Mouse (Mus musculus) heart, adult 9 months (tissue): ENCODE results near the gene Vmn1r29.
"Not testable (repeated sequence)": the region's sequence is repeated elsewhere in the genome, so short reads cannot be mapped to it uniquely, and the experiment has no call there.

Experiments used
- DNase-seq, 2 experiments: peaks; one replicate each; pipeline ENCODE4 v3.0.0; 2022; ENCODE audit warnings: low spot score in 2 of 2

Vmn1r29 gene

DNA sequence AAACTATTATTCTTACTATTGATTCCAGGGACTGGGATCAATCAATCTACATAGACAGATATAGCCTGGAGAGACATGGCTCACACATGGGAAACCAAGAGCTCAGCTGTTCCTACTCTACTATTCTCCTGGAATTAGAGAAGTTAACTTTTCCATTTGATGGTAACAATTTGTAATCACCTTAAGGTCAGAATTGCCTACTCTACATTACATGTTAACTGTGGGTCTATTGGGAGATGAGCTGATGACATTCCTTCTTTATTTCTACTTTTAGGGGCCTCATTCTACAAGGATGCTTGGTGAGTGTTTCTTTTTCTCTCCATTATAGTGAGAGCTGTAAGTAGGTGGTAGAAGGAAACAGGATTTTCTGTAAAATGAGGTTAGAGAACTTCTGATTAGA lies at the start of gene Vmn1r29:
TSS of gene Vmn1r29 (plus strand) at position 301 of the 400 bp plus-strand sequence.
- no peak for DNase-seq

DNA sequence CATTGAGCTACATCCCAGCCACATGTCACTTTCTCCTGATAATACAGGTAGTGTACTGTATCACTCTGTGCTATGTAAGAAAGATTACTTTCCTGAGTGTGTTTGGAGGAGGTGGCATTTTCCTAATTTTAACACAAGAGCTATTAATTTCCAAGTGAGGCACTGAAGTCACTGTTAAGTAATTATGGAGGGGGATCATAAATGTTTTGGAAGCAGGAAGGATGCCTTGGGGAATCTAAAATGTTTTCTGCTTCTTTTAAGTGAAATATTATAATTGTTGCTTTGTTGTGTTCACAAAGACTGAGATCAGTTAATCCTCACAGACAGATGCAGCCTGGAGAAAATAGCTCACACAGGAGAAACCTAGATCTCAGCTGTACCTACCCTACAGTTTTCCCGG lies 39.6 kb upstream of the Vmn1r29 start, which contains the start of gene Vmn1r28:
TSS of gene Vmn1r28 (plus strand) at position 301 of the 400 bp plus-strand sequence.
- no peak for DNase-seq

DNA sequence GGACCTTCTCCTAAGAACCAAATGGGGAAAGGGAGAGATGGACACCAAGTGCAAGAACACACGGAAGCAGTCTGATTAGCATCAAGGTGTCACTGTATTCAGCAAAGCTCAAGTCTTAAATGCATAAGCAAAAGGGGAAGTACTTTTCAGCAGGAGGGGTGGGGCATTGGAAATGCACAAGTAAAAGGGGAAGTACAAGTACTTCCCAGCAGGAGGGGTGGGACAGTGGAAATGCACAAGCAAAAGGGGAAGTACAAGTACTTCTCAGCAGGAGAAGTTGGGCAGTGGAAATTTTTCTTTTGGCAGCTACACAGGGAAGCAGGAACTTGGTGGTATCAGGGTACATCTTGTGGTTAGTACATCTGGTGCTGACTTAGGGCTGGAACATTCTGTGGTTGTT lies 21.7 kb upstream of the Vmn1r29 start:
- DNase-seq, result not testable (repeated sequence)

DNA sequence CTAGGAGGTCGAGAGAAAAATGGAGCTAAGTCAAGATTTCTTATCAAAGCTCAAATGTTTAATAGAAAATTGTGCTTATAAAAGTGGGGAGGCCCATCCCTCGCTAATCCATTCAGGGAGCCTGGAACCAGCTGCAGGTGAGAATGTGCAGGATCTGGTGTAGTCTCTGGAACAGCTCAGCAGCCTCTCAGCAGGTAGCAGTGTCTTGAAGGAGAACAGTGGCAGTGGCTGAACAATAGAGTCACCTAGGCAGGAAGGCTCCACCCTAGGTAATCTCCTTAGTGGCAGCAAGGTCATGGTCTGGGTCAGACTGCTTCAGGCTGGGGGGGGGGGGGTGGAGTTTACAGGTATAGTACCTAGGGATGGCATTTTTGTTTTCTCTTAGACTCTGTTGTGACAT lies 9.1 kb upstream of the Vmn1r29 start:
- no peak for DNase-seq

DNA sequence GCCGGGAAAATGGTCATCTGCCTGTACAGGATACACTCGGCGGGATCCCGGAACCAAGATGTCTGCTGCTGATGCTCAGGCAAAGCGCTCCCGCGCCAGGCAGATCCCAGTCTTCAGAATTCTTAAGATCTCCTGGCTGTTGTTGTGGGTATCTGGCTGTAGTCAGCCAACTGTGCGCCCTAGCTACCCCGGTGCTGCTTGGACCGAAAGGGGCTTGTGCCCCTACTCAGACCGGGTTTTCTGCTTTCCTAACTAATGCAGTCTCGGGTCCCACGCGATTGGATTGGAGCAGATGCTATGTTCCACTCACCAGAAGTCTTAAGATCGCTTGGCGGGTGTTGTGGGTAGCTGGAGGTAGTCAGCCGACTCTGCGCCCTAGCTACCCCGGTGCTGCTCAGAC lies 2.8 kb upstream of the Vmn1r29 start:
- DNase-seq, result not testable (repeated sequence)

DNA sequence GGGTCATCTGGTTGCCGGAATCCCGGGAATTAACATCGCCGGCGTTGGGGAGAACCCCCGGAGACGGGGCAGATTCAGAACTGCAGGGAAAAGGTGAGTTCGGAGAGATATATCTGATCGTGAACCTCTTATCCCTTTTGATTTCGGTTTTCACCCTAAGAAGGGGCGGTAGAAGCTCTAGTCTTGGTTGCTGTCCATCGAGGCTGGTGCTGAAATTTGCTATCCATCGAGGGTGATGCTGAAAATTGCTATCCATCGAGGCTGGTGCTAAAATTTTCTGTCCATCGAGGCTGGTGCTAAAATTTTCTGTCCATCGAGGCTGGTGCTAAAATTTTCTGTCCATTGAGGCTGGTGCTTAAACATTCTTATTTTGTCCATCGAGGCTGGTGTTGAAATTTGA lies 29.3 kb downstream of the Vmn1r29 start:
- not testable (repeated sequence) for DNase-seq
